Mouse (Mus musculus): ENCODE data around the gene Ung. TPM values are rescaled to one million over a fixed set of nuclear protein-coding genes. Genes with fewer than 3 reads are reported as not detected.
A peak's percentile ranks its signal among the peaks of the same experiment; 100 is the strongest.

Ung gene
- 1 to 10 TPM; 2.4 to 2.5 TPM for total RNA-seq (2021)
- long read RNA-seq, experiment 1, partial matches to known transcripts, result 1 of 4 reads
- long read RNA-seq, experiment 1, other reads (novel, unspliced or antisense), result 0 of 4 reads
- long read RNA-seq, experiment 2, partial matches to known transcripts, result 0 of 1 reads
- long read RNA-seq, experiment 2, other reads (novel, unspliced or antisense), result 0 of 1 reads

GRCm38 (mm10) chr5:114130211-114130605 is at the start of gene Ung:
Ung (plus strand) TSS chr5:114130386.
- DNase-seq (ENCODE audit: low spot score in 2 of 2), result no peak
- Histone ChIP-seq H3K4me3 (peak within 1 kb of the TSS; percentile 96), H3K27ac (peak within 1 kb of the TSS; percentile 43; the same call in 1 of the 2 replicates)
- TF ChIP-seq CTCF (conservative IDR thresholded peaks at IDR 0.05), result no peak

- no peak for TF ChIP-seq CTCF (conservative IDR thresholded peaks at IDR 0.05)
- no peak overlapping the region for H3K4me3 ChIP-seq
- H3K27ac ChIP-seq, result no peak overlapping the region
- no peak for DNase-seq (ENCODE audit: low spot score in 2 of 2)
Measured at GRCm38 (mm10) chr5:114085501-114085900, 44.7 kb upstream of the Ung start.

GRCm38 (mm10) chr5:114087875-114088480 is 42.2 kb upstream of the Ung start:
- Histone ChIP-seq H3K4me3 (peak overlapping the region; percentile 10; the same call in 1 of the 2 replicates), H3K27ac (peak overlapping the region; percentile 37; the same call in 1 of the 2 replicates)
- DNase-seq (ENCODE audit: low spot score in 2 of 2), result no peak
- TF ChIP-seq CTCF (conservative IDR thresholded peaks at IDR 0.05), result no peak

GRCm38 (mm10) chr5:114090421-114091013 is 39.7 kb upstream of the Ung start:
- no peak for TF ChIP-seq CTCF (conservative IDR thresholded peaks at IDR 0.05)
- no peak for DNase-seq (ENCODE audit: low spot score in 2 of 2)
- Histone ChIP-seq H3K27ac (peak overlapping the region; percentile 99), H3K4me3 (peak overlapping the region; percentile 80)

- H3K4me3 ChIP-seq, result peak within 1 kb of the TSS; percentile 80
- DNase-seq (ENCODE audit: low spot score in 2 of 2), result peak; percentile 74 to 79
Measured at GRCm38 (mm10) chr5:114091057-114091807, 39.0 kb upstream of the Ung start, which contains the start of gene Svop. Svop (minus strand) TSS chr5:114091570.

GRCm38 (mm10) chr5:114099709-114100389 is 30.3 kb upstream of the Ung start:
- H3K27ac ChIP-seq, result peak overlapping the region; percentile 94
- H3K4me3 ChIP-seq, result peak overlapping the region; percentile 81
- peak; percentile 94 to 96 for DNase-seq (ENCODE audit: low spot score in 2 of 2)
- no peak for TF ChIP-seq CTCF (conservative IDR thresholded peaks at IDR 0.05)

More at GRCm38 (mm10) chr5:114091057-114091807, 39.0 kb upstream of the Ung start, which contains the start of gene Svop:
- H3K27ac ChIP-seq, result peak within 1 kb of the TSS; percentile 99
- no peak; the same call in 1 of the 2 replicates for TF ChIP-seq CTCF (conservative IDR thresholded peaks at IDR 0.05)

- Histone ChIP-seq H3K4me3 (peak overlapping the region; percentile 81), H3K27ac (peak overlapping the region; percentile 94)
- TF ChIP-seq CTCF (conservative IDR thresholded peaks at IDR 0.05), result no peak
- no peak for DNase-seq (ENCODE audit: low spot score in 2 of 2)
Measured at GRCm38 (mm10) chr5:114100390-114101099, 29.6 kb upstream of the Ung start.

- H3K4me3 ChIP-seq, result no peak overlapping the region; the same call in 1 of the 2 replicates
Measured at GRCm38 (mm10) chr5:114101873-114102272, 28.3 kb upstream of the Ung start.

GRCm38 (mm10) chr5:114102807-114103206 is 27.4 kb upstream of the Ung start:
- DNase-seq (ENCODE audit: low spot score in 2 of 2), result no peak
- peak overlapping the region; percentile 94 for H3K27ac ChIP-seq
- no peak for TF ChIP-seq CTCF (conservative IDR thresholded peaks at IDR 0.05)
- H3K4me3 ChIP-seq, result no peak overlapping the region

More at GRCm38 (mm10) chr5:114101873-114102272, 28.3 kb upstream of the Ung start:
- H3K27ac ChIP-seq, result peak overlapping the region; percentile 94
- no peak for DNase-seq (ENCODE audit: low spot score in 2 of 2)
- no peak for TF ChIP-seq CTCF (conservative IDR thresholded peaks at IDR 0.05)

- Histone ChIP-seq H3K27ac (no peak overlapping the region), H3K4me3 (no peak overlapping the region)
- no peak for DNase-seq (ENCODE audit: low spot score in 2 of 2)
- no peak for TF ChIP-seq CTCF (conservative IDR thresholded peaks at IDR 0.05)
Measured at GRCm38 (mm10) chr5:114106391-114106935, 23.7 kb upstream of the Ung start.

- DNase-seq (ENCODE audit: low spot score in 2 of 2), result no peak
- peak; percentile 44 for TF ChIP-seq CTCF (conservative IDR thresholded peaks at IDR 0.05)
- Histone ChIP-seq H3K4me3 (no peak overlapping the region), H3K27ac (no peak overlapping the region)
Measured at GRCm38 (mm10) chr5:114113334-114113733, 16.9 kb upstream of the Ung start.

Measured in layer of hippocampus, adult 2 months (tissue).